Mouse (Mus musculus): Measurements from ENCODE around the gene Stx19.

DNA sequence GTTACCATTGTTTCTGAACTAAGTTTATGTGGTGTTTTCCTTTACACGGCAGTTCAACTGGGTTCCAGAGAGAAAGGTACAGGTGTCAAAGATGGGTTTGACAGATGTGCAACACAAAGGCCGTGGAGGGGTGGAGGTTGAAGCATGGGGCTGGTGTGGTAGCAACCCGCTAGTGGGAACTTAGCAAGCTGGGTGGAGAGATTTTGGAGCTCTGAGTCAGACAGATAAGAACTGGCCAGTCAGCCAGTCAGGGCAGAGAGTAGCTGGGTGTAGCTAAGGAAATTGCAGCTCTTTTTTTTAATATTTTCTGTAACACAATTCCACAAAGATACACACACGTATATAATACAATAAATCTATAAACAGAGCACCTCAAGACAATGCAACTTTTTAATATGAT is 3.6 kb upstream of the Stx19 start:
- TF ChIP-seq CTCF (conservative IDR thresholded peaks at IDR 0.05; ENCODE audit: low read length) = no peak
- TF ChIP-seq NANOG (IDR thresholded peaks at IDR 0.05; ENCODE audit: borderline replicate concordance, low read length) = no peak

Data from E14TG2a.4 (cell line).